ENCODE assay signal across 30 mouse cellular contexts in the genomic region with DNA sequence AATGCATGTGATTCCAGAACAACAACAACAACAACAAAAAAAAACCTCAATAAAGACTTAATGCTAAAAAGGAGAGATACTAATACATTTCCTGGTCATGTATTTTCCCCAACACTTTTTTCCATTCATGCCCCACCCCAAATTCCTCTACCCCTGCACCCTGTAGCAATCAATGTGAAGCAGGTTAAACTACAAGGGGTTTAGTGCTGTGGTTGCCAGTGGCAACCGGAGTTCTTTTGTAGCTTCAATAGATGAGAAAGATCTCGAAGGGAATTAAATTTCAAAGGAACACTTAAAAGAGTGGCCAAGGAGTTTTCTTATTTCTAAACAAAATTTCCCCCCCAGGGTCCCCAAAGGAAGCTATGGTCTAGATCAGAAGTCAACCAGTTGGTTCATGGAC. TPM values are rescaled to one million over a fixed set of nuclear protein-coding genes. Genes with fewer than 3 reads are reported as not detected.
DNase-seq lines count a peak whose midpoint lies in the region; ATAC-seq and TF ChIP-seq lines count a peak whose summit lies in the region.
"Had no signal": no experiment of that assay in that cellular context is flagged by ENCODE, and none has a peak within 500 bp of the region (broad histone marks: within the 10 kb centered on the region; RNA-seq: fewer than 3 reads in every experiment).

No protein-coding gene starts in this region.

- no peak for TF ChIP-seq CTCF in brain, embryonic 14.5 days (IDR thresholded peaks at IDR 0.05; ENCODE audit: borderline replicate concordance, extremely low read depth, insufficient read depth, insufficient read length)

- no peaks in the 10 kb centered on the region for H3K27me3 ChIP-seq in midbrain, embryonic 14.5 days (ENCODE audit: control insufficient read depth, insufficient read depth, low read length)
- H3K27me3 ChIP-seq in midbrain, embryonic 13.5 days, result no peaks in the 10 kb centered on the region
- H3K27me3 ChIP-seq: embryonic facial prominence, embryonic 13.5 days; forebrain, embryonic 12.5 days; heart, embryonic 13.5 days; Patski had no signal

- no peak for TF ChIP-seq POLR2A in brain, embryonic 14.5 days (IDR thresholded peaks at IDR 0.05; ENCODE audit: borderline replicate concordance, extremely low read depth, insufficient read depth, insufficient read length, poor library complexity, severe bottlenecking)

- H3K4me1 ChIP-seq in midbrain, embryonic 14.5 days (ENCODE audit: control insufficient read depth, insufficient read depth, low read length), result no peaks in the 10 kb centered on the region
- peaks cover 2% of the 10 kb centered on the region; the same call in 1 of the 2 replicates for H3K4me1 ChIP-seq in midbrain, embryonic 13.5 days (replicated peaks)
- H3K4me1 ChIP-seq: forebrain, embryonic 12.5 days had no signal

- H3K4me2 ChIP-seq in midbrain, embryonic 14.5 days (ENCODE audit: low read length), result no peak overlapping the region
- H3K4me2 ChIP-seq in midbrain, embryonic 13.5 days (replicated peaks), result no peak overlapping the region
- H3K4me2 ChIP-seq: embryonic facial prominence, embryonic 13.5 days; forebrain, embryonic 12.5 days; heart, embryonic 13.5 days; hindbrain, embryonic 14.5 days had no signal

- no peaks in the 10 kb centered on the region for H3K36me3 ChIP-seq in midbrain, embryonic 14.5 days (ENCODE audit: control insufficient read depth, insufficient read depth, low read length)
- no peaks in the 10 kb centered on the region for H3K36me3 ChIP-seq in midbrain, embryonic 13.5 days
- H3K36me3 ChIP-seq: embryonic facial prominence, embryonic 10.5 days; embryonic facial prominence, embryonic 13.5 days; forebrain, embryonic 12.5 days; G1E; heart, embryonic 10.5 days; heart, embryonic 13.5 days had no signal

- peak; percentile 7 for DNase-seq in embryo, embryonic 10.5 days (ENCODE audit: low spot score)
- DNase-seq in embryo, embryonic 10 days (ENCODE audit: low spot score), result no peak
- DNase-seq in midbrain, embryonic 14.5 days, result peak; percentile 3
- DNase-seq in ES-CJ7 (ENCODE audit: low read depth, low spot score), result peak; percentile 42
- peak; percentile 4 for DNase-seq in brain, embryonic 14.5 days (ENCODE audit: low read depth)
- DNase-seq in thymus, postnatal 0 days (ENCODE audit: low spot score), result no peak
- DNase-seq: adrenal gland, adult 8-10 months; adrenal gland, postnatal 25 days; cerebellum, adult 18-20 months; cerebellum, adult 9-10 months; cerebellum, postnatal 14 days; embryo, embryonic 11 days; gastrocnemius, postnatal 10 days; gastrocnemius, postnatal 36 days; heart, adult 2 months; heart, postnatal 14 days; heart, postnatal 4 days had no signal

- H3K4me3 ChIP-seq in midbrain, embryonic 14.5 days (replicated peaks; ENCODE audit: low read depth, low read length), result no peak overlapping the region
- H3K4me3 ChIP-seq in midbrain, embryonic 13.5 days (replicated peaks), result no peak overlapping the region
- H3K4me3 ChIP-seq: embryonic facial prominence, embryonic 10.5 days; embryonic facial prominence, embryonic 13.5 days; erythroblast, embryonic 14.5 days; forebrain, embryonic 12.5 days; heart, adult 2 months; heart, embryonic 10.5 days; heart, embryonic 13.5 days had no signal

- no peak for ATAC-seq in midbrain, embryonic 14.5 days (ENCODE audit: low FRiP score, low TSS enrichment)
- ATAC-seq in midbrain, embryonic 13.5 days, result no peak
- ATAC-seq: activated CD4-positive, CD25-positive, alpha-beta regulatory T cell, adult 4 months; hindbrain, postnatal 0 days; inflammation-experienced regulatory T-cells, adult 6 months; Patski had no signal

- no peak overlapping the region for H3K27ac ChIP-seq in midbrain, embryonic 14.5 days (replicated peaks; ENCODE audit: low read depth, low read length)
- no peak overlapping the region for H3K27ac ChIP-seq in midbrain, embryonic 13.5 days
- H3K27ac ChIP-seq: embryonic facial prominence, embryonic 10.5 days; embryonic facial prominence, embryonic 13.5 days; forebrain, embryonic 12.5 days; heart, adult 2 months; heart, embryonic 10.5 days; heart, embryonic 13.5 days; hindbrain, embryonic 14.5 days; hindbrain, postnatal 0 days had no signal

- WGBS in midbrain, embryonic 14.5 days, result 41% methylated on average over 2 of the region's 2 CpGs
- 38% methylated on average over 2 of the region's 2 CpGs for WGBS in midbrain, embryonic 13.5 days

- H3K9me3 ChIP-seq in midbrain, embryonic 14.5 days (ENCODE audit: control insufficient read depth, low read length), result no peaks in the 10 kb centered on the region
- H3K9me3 ChIP-seq in midbrain, embryonic 13.5 days, result no peaks in the 10 kb centered on the region
- H3K9me3 ChIP-seq: embryonic facial prominence, embryonic 10.5 days; embryonic facial prominence, embryonic 13.5 days; forebrain, embryonic 12.5 days; G1E; heart, embryonic 10.5 days; heart, embryonic 13.5 days had no signal

- no peak overlapping the region for H3K9ac ChIP-seq in midbrain, embryonic 14.5 days (replicated peaks; ENCODE audit: low read length)
- H3K9ac ChIP-seq in midbrain, embryonic 13.5 days (replicated peaks), result no peak overlapping the region
- H3K9ac ChIP-seq: embryonic facial prominence, embryonic 13.5 days; forebrain, embryonic 12.5 days; heart, embryonic 13.5 days; hindbrain, embryonic 14.5 days had no signal

RNA-seq across cellular contexts. Expression of gene Aass, which starts 56.7 kb away (rescaled TPM):
- 0.57 and 0.80 TPM in 2 replicates for polyA plus RNA-seq in midbrain, embryonic 14.5 days (2014; fragmentation: Nextera tagmentation; extraction: Ambion mirVana)
- polyA plus RNA-seq in midbrain, embryonic 13.5 days (2015; fragmentation: Nextera tagmentation; extraction: Ambion mirVana), result 0.47 and 0.59 TPM in 2 replicates
- 0.64 and 0.72 TPM in 2 replicates for polyA plus RNA-seq in brain, embryonic 14.5 days (2012; rRNA removed)
- 0.07 and 0.09 TPM in 2 replicates for polyA plus RNA-seq in thymus, postnatal 0 days (2015; fragmentation: Nextera tagmentation; extraction: Ambion mirVana)
- polyA plus RNA-seq: activated CD4-positive, CD25-positive, alpha-beta regulatory T cell, adult 4 months; erythroblast, embryonic 14.5 days; G1E; Patski had no signal

Comparison
In these comparisons a context has a peak if more than half of its experiments do, and no peak if none do; other contexts are left out.
1. DNase-seq: peak in embryo, embryonic 10.5 days (single experiment), midbrain, embryonic 14.5 days (single experiment), ES-CJ7 (single experiment) and brain, embryonic 14.5 days (single experiment); none in embryo, embryonic 10 days (single experiment) and thymus, postnatal 0 days (single experiment).